8 mouse cellular contexts compared by ENCODE assay signal in genomic region chrX:111895084-111895779, GRCm38 (mm10). TPM values are rescaled to one million over a fixed set of nuclear protein-coding genes. Genes with fewer than 3 reads are reported as not detected.
A peak's percentile ranks its signal among the peaks of the same experiment; 100 is the strongest.
DNase-seq lines count a peak whose midpoint lies in the region; ATAC-seq lines count a peak whose summit lies in the region.

No protein-coding gene starts in this region.

- H3K9me3 ChIP-seq in liver, embryonic 11.5 days (ENCODE audit: control insufficient read depth, low read length), result no peaks in the 10 kb centered on the region
- H3K9me3 ChIP-seq in stomach, embryonic 16.5 days (replicated peaks; ENCODE audit: control insufficient read depth, low read length), result no peaks in the 10 kb centered on the region

- no peak overlapping the region for H3K27ac ChIP-seq in liver, embryonic 11.5 days (ENCODE audit: low read depth, low read length)
- no peak overlapping the region for H3K27ac ChIP-seq in stomach, embryonic 16.5 days (ENCODE audit: low read length)

- H3K4me1 ChIP-seq in liver, embryonic 11.5 days (replicated peaks; ENCODE audit: control insufficient read depth, insufficient read depth, low read length), result no peaks in the 10 kb centered on the region
- no peaks in the 10 kb centered on the region for H3K4me1 ChIP-seq in stomach, embryonic 16.5 days (ENCODE audit: control insufficient read depth, insufficient read depth, low read length)

- peaks cover 15% of the 10 kb centered on the region for H3K27me3 ChIP-seq in liver, embryonic 11.5 days (replicated peaks; ENCODE audit: control insufficient read depth, insufficient read depth, low read length)
- no peaks in the 10 kb centered on the region for H3K27me3 ChIP-seq in stomach, embryonic 16.5 days (ENCODE audit: control insufficient read depth, insufficient read depth, low read length)

- ATAC-seq in liver, embryonic 11.5 days (replicated peaks; ENCODE audit: low FRiP score), result peak; percentile 7; the same call in 1 of the 2 replicates
- ATAC-seq in stomach, embryonic 16.5 days (ENCODE audit: insufficient read depth, low FRiP score), result peak; percentile 33; the same call in 1 of the 2 replicates

- peak overlapping the region; percentile 56 for H3K4me2 ChIP-seq in liver, embryonic 11.5 days
- peak overlapping the region; percentile 64 for H3K4me2 ChIP-seq in stomach, embryonic 16.5 days (ENCODE audit: low read depth, low read length)

- WGBS in liver, embryonic 11.5 days, result 19% methylated on average over 39 of the region's 70 CpGs
- WGBS in stomach, embryonic 16.5 days, result 19% methylated on average over 53 of the region's 70 CpGs

- peak overlapping the region; percentile 37 for H3K4me3 ChIP-seq in liver, embryonic 11.5 days (ENCODE audit: low read depth, low read length)
- peak overlapping the region; percentile 42 for H3K4me3 ChIP-seq in stomach, embryonic 16.5 days (replicated peaks; ENCODE audit: low read length)

- DNase-seq in cerebellum, postnatal 14 days, result peak; percentile 4 to 5
- no peak for DNase-seq in cerebellum, adult 11 months
- DNase-seq in right cerebral cortex, postnatal 25 days, result peak; percentile 3
- DNase-seq in right cerebral cortex, adult 18-20 months, result no peak
- DNase-seq in liver, embryonic 11.5 days (ENCODE audit: low spot score), result peak; percentile 31
- no peak for DNase-seq in cerebellum, adult 9-11 months
- no peak for DNase-seq in kidney, postnatal 25 days

- no peaks in the 10 kb centered on the region for H3K36me3 ChIP-seq in liver, embryonic 11.5 days (ENCODE audit: control insufficient read depth, insufficient read depth, low read length)
- H3K36me3 ChIP-seq in stomach, embryonic 16.5 days (ENCODE audit: control insufficient read depth, insufficient read depth, low read length), result no peaks in the 10 kb centered on the region

- no peak overlapping the region for H3K9ac ChIP-seq in liver, embryonic 11.5 days (ENCODE audit: low read depth, low read length)
- 0 out of 2 replicates have a peak overlapping the region, but pooled peaks have one; percentile 28 for H3K9ac ChIP-seq in stomach, embryonic 16.5 days (ENCODE audit: low read length)

RNA-seq across cellular contexts. Expression of gene Gm45194, which starts 4.0 kb away (rescaled TPM):
- 0.78 and 2.0 TPM in 2 replicates for polyA plus RNA-seq in liver, embryonic 11.5 days (2014; fragmentation: Nextera tagmentation; extraction: Ambion mirVana)
- 0.23 TPM in 1 of 2 replicates, not detected in the other for polyA plus RNA-seq in stomach, embryonic 16.5 days (2015; fragmentation: Nextera tagmentation; extraction: Ambion mirVana)

Comparison
In these comparisons a context has a peak if more than half of its experiments do, and no peak if none do; other contexts are left out.
1. DNase-seq: peak in cerebellum, postnatal 14 days (2 of 2), right cerebral cortex, postnatal 25 days (single experiment) and liver, embryonic 11.5 days (single experiment); none in cerebellum, adult 11 months (single experiment), right cerebral cortex, adult 18-20 months (single experiment), cerebellum, adult 9-11 months (single experiment) and kidney, postnatal 25 days (0 of 2).